Mouse (Mus musculus) CH12.LX (cell line): Measurements from ENCODE around the gene Zfp277. TPM values are rescaled to one million over a fixed set of nuclear protein-coding genes. Genes with fewer than 3 reads are reported as not detected.

Experiments used
- DNase-seq: peaks from one replicate; pipeline ENCODE4 v3.0.0-alpha.2; 2013; ENCODE audit errors: extremely low read depth
- H3K27ac ChIP-seq: 2 replicates; pipeline ENCODE4 v1.5.1; 2012; ENCODE audit warnings: low read depth, mild to moderate bottlenecking, control low read depth, moderate library complexity; ENCODE audit not compliant: insufficient read depth
- H3K27me3 ChIP-seq: replicated peaks from 2 replicates; pipeline ENCODE3; 2012; ENCODE audit warnings: inconsistent platforms
- H3K36me3 ChIP-seq, 2 experiments: replicated peaks in 1 of 2; 2 replicates each; pipeline versions ENCODE3 to v1.6.1; 2012; ENCODE audit warnings: inconsistent platforms in 1 of 2, low read length in 1 of 2, mild to moderate bottlenecking in 1 of 2, mixed read lengths in 1 of 2, moderate library complexity in 1 of 2; ENCODE audit not compliant: control insufficient read depth in 1 of 2, insufficient read depth in 1 of 2
- H3K4me1 ChIP-seq, 2 experiments: 2 replicates each; pipeline ENCODE4 v1.6.1; 2012; ENCODE audit warnings: inconsistent platforms in 1 of 2, moderate library complexity in 1 of 2; ENCODE audit not compliant: insufficient read depth in 2 of 2, control insufficient read depth in 1 of 2
- H3K4me2 ChIP-seq: 2 replicates; pipeline ENCODE4 v1.6.1; 2012; ENCODE audit warnings: low read depth, mild to moderate bottlenecking, control low read depth; ENCODE audit not compliant: poor library complexity, insufficient read depth, severe bottlenecking
- H3K4me3 ChIP-seq, 3 experiments: fragments of 150-350 bp in 1 of 3; sonication (generic) in 1 of 3; replicated peaks in 1 of 3; 2 replicates each; pipeline versions ENCODE3 to v1.5.1; 2011 to 2012; ENCODE audit warnings: low read depth in 2 of 3, low read length in 2 of 3, mild to moderate bottlenecking in 2 of 3, moderate library complexity in 2 of 3, control low read depth in 1 of 3, improper control_type of control experiment in 1 of 3, inconsistent platforms in 1 of 3, mixed read lengths in 1 of 3; ENCODE audit not compliant: poor library complexity in 1 of 3
- H3K79me2 ChIP-seq: replicated peaks from 2 replicates; pipeline ENCODE4 v1.6.1; 2012; ENCODE audit warnings: mild to moderate bottlenecking, moderate library complexity; ENCODE audit not compliant: control insufficient read depth, poor library complexity, insufficient read depth, severe bottlenecking; ENCODE audit errors: extremely low read depth
- H3K9ac ChIP-seq: 2 replicates; pipeline ENCODE4 v1.6.1; 2012; ENCODE audit warnings: low read depth, mild to moderate bottlenecking, control low read depth, moderate library complexity; ENCODE audit not compliant: insufficient read depth
- H3K9me3 ChIP-seq: replicated peaks from 2 replicates; pipeline ENCODE3; 2012; ENCODE audit warnings: low read length, inconsistent platforms, mixed read lengths
- CTCF ChIP-seq, 2 experiments: IDR thresholded peaks in 1 of 2; conservative IDR thresholded peaks in 1 of 2; 2 replicates each; pipeline ENCODE4 v1.5.1; 2011 to 2012; ENCODE audit warnings: low read depth in 2 of 2, low read length in 2 of 2, improper control_type of control experiment in 1 of 2, inconsistent platforms in 1 of 2, mild to moderate bottlenecking in 1 of 2, moderate library complexity in 1 of 2
- ETS1 ChIP-seq: conservative IDR thresholded peaks from 2 replicates; pipeline ENCODE4 v1.6.1; 2012; ENCODE audit warnings: low read depth, mild to moderate bottlenecking, inconsistent platforms, low read length, improper control_type of control experiment, moderate library complexity
- GABPA ChIP-seq: IDR thresholded peaks from 2 replicates; pipeline ENCODE4 v1.6.1; 2012; ENCODE audit warnings: low read depth, low read length, improper control_type of control experiment, inconsistent platforms; ENCODE audit not compliant: insufficient replicate concordance
- HCFC1 ChIP-seq: IDR thresholded peaks from 2 replicates; pipeline ENCODE4 v1.6.1; 2012; ENCODE audit warnings: low read depth, mild to moderate bottlenecking, inconsistent platforms, low read length, improper control_type of control experiment
- IRF4 ChIP-seq: IDR thresholded peaks from 2 replicates; pipeline ENCODE4 v1.6.1; 2014; ENCODE audit warnings: low read depth, mild to moderate bottlenecking, inconsistent platforms, low read length, improper control_type of control experiment
- JUN ChIP-seq: IDR thresholded peaks from 2 replicates; pipeline ENCODE4 v1.6.1; 2011; ENCODE audit warnings: low read depth, mild to moderate bottlenecking, low read length, improper control_type of control experiment, moderate library complexity; ENCODE audit not compliant: insufficient read depth
- MAX ChIP-seq: IDR thresholded peaks from 2 replicates; pipeline ENCODE4 v1.6.1; 2011; ENCODE audit warnings: low read length, improper control_type of control experiment
- MAZ ChIP-seq: IDR thresholded peaks from 2 replicates; pipeline ENCODE4 v1.6.1; 2012; ENCODE audit warnings: low read depth, mild to moderate bottlenecking, inconsistent platforms, low read length, improper control_type of control experiment, moderate library complexity
- MYC ChIP-seq: IDR thresholded peaks from 2 replicates; pipeline ENCODE4 v1.6.1; 2011; ENCODE audit warnings: low read depth, mild to moderate bottlenecking, improper control_type of control experiment, low read length
- NELFE ChIP-seq: IDR thresholded peaks from 2 replicates; pipeline ENCODE4 v1.6.1; 2011; ENCODE audit warnings: low read depth, low read length, improper control_type of control experiment
- NRF1 ChIP-seq: IDR thresholded peaks from 2 replicates; pipeline ENCODE4 v1.6.1; 2014; ENCODE audit warnings: low read depth, mild to moderate bottlenecking, inconsistent platforms, low read length, improper control_type of control experiment, moderate library complexity
- POLR2AphosphoS2 ChIP-seq: IDR thresholded peaks from 2 replicates; pipeline ENCODE4 v1.6.1; 2011; ENCODE audit warnings: low read depth, low read length, improper control_type of control experiment
- RAD21 ChIP-seq: IDR thresholded peaks from 2 replicates; pipeline ENCODE4 v1.6.1; 2011; ENCODE audit warnings: low read depth, mild to moderate bottlenecking, low read length, improper control_type of control experiment, moderate library complexity
- SIN3A ChIP-seq: IDR thresholded peaks from 2 replicates; pipeline ENCODE4 v1.6.1; 2012; ENCODE audit warnings: low read length, improper control_type of control experiment, inconsistent platforms
- USF1 ChIP-seq: IDR thresholded peaks from 2 replicates; pipeline ENCODE4 v1.6.1; 2014; ENCODE audit warnings: low read depth, mild to moderate bottlenecking, inconsistent platforms, low read length, improper control_type of control experiment
- USF2 ChIP-seq: conservative IDR thresholded peaks from 2 replicates; pipeline ENCODE4 v1.6.1; 2011; ENCODE audit warnings: low read depth, low read length, improper control_type of control experiment
- ZNF384 ChIP-seq: IDR thresholded peaks from 2 replicates; pipeline ENCODE4 v1.6.1; 2012; ENCODE audit warnings: low read depth, low read length, improper control_type of control experiment, inconsistent platforms
- dilution Hi-C: fragments of 300-500 bp; cut with MboI; formaldehyde crosslinking; loops from 2 replicates; pipeline ENCODE4 v1.14.3; 2020; ENCODE audit warnings: low sequenced_read_pairs; ENCODE audit not compliant: extremely low pct_unique_long_range_greater_than_20kb, extremely low pct_ligation_motif_present
- in situ Hi-C: fragments of 300-500 bp; cut with MboI; formaldehyde crosslinking; loops from 3 replicates; pipeline ENCODE4 v1.14.3; 2019; ENCODE audit warnings: low sequenced_read_pairs, low pct_ligation_motif_present, low pct_unique_long_range_greater_than_20kb, mixed read lengths
- polyA plus RNA-seq: library from polyadenylated mRNA; unstranded; fragments of >175 nt; gene quantifications from 2 replicates; pipeline ENCODE4 v1.2.1, GENCODE M21; 2012; ENCODE audit warnings: low read depth; ENCODE audit not compliant: insufficient read length
- total RNA-seq, 2 experiments: library from RNA; depleted of rRNA; stranded (reverse); fragments of 300-350 nt in 1 of 2; fragments of >200 nt in 1 of 2; gene quantifications; 2 replicates each; pipeline ENCODE4 v1.2.3; 2012 to 2014

The Zfp277 gene
- total and polyA plus RNA-seq, 3 experiments, result 13.7 to 31.2 (median 18.9) TPM

DNA sequence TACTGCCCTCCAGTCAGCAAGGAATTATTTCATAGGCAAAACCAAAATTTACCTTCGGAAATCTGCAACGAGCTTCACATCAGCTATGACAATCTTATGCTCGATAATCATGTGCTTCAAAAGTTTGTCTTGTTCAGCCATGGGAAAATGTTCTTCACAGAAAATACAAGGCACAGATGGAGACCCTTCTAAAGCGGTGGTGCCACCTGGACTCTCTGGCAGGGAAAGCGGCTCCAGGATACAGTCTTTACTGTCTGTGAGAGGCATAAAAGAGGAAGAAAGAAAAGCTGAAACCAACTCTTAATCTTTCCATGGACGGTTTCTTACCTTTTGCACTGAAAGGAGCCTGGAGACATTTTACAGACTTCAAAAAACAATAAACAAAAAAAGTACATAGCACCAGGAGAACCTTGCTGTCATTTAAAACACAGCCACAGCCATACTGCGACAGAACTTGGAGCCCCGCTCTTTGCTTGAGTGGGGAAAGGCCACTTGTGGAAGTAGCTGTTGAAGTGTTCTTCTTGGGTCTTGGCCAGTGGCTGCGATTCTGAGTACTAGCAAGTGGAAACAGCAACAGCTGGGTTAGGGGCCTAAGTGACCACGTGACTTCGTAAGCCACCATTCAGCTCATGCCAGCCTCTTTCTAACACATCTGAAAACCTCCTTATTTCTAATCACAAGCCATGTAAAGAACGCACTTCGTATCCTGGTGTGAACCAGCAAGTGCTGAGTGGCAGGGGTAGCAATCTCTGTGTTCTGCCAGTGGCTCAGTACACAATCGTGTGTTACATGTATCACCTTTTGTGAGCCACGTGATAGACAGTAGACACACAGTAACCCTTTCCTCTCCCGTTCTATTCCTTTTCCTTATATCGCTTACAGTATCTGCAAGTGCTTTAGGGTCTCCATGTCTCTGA is 66.8 kb downstream of the Zfp277 start:
- Histone ChIP-seq H3K27ac (0 out of 2 replicates have a peak overlapping the region, but pooled peaks have one; percentile 6), H3K4me2 (no peak overlapping the region), H3K4me1 (peaks cover 10 to 47% of the 10 kb centered on the region in 2 experiments), H3K4me3 (no peak overlapping the region), H3K79me2 (no peaks in the 10 kb centered on the region), H3K9me3 (no peaks in the 10 kb centered on the region), H3K9ac (no peak overlapping the region), H3K36me3 (peaks cover 0 to 5% of the 10 kb centered on the region in 2 experiments), H3K27me3 (no peaks in the 10 kb centered on the region)
- TF ChIP-seq USF1 (peak; percentile 31; the same call in 1 of the 2 replicates), USF2 (peak; percentile 31; the same call in 1 of the 2 replicates), SIN3A (no peak)
- DNase-seq, result no peak
- dilution Hi-C loops, result no loop called here
- in situ Hi-C loops, result no loop called here

DNA sequence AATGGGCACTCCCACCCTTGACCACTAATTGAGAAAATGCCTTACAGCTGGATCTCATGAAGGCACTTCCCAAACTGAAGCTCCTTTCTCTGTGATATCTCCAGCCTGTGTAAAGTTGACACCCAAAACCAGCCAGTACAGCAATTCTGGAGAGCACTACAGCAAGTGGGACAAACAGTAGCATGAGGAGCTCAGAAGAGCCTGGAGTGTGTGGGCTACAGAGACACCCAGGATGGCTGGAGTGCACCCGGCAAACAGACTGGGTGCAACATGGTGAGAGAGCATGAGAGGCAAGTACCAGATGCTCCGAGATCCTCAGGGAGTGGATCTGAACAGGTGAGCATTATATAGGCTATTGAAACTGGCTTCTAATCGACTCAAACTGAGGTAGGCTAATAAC is 93.8 kb downstream of the Zfp277 start:
- H3K36me3 ChIP-seq, result peaks cover 0 to 16% of the 10 kb centered on the region in 2 experiments
- TF ChIP-seq POLR2AphosphoS2 (no peak), HCFC1 (no peak), CTCF (conservative IDR thresholded peaks at IDR 0.05 in 1 of 2, IDR thresholded peaks at IDR 0.05 in 1 of 2; ENCODE audit: low read depth in 2 of 2, low read length in 2 of 2) (no peak), IRF4 (no peak), NELFE (no peak), MAZ (no peak), ZNF384 (no peak), NRF1 (no peak), GABPA (no peak), ETS1 (no peak), MAX (no peak), MYC (no peak), RAD21 (no peak), JUN (no peak)
- no peak overlapping the region for H3K4me2 ChIP-seq
- in situ Hi-C loops (no loop called here), dilution Hi-C loops (no loop called here)
- H3K9ac ChIP-seq, result no peak overlapping the region
- H3K4me1 ChIP-seq, result peaks cover 3 to 16% of the 10 kb centered on the region in 2 experiments; a peak in 3 of 4 replicates
- no peak overlapping the region for H3K27ac ChIP-seq
- DNase-seq, result no peak
- no peaks in the 10 kb centered on the region for H3K27me3 ChIP-seq
- no peaks in the 10 kb centered on the region for H3K79me2 ChIP-seq
- no peaks in the 10 kb centered on the region for H3K9me3 ChIP-seq
- H3K4me3 ChIP-seq, result no peak overlapping the region
